9 mouse cellular contexts compared by ENCODE assay signal in the genomic region with DNA sequence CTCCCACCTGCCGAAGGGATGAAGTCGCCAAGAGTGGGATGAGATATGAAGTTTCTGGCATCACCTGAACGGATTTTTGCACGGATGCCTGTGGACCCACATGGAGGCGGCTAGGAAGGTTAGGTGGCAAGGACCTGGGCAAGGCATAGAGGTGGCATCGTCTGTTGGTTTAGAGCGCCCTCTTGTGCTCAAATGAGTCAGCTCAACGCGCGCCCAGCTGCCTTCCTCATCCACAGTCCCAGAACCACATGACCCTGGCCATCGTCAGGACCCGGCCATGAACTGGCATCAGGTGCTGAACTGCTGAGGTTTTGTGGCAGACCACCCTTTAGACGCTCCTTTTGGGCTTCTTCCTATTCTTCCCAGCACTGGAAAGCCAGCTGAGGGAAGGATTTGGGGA. TPM values are rescaled to one million over a fixed set of nuclear protein-coding genes. Genes with fewer than 3 reads are reported as not detected.
DNase-seq lines count a peak whose midpoint lies in the region; ATAC-seq and TF ChIP-seq lines count a peak whose summit lies in the region.
"Had no signal": no experiment of that assay in that cellular context is flagged by ENCODE, and none has a peak within 500 bp of the region (broad histone marks: within the 10 kb centered on the region; RNA-seq: fewer than 3 reads in every experiment).

No protein-coding gene starts in this region.

- DNase-seq in ES-CJ7 (ENCODE audit: low read depth, low spot score), result peak; percentile 74
- DNase-seq in adrenal gland, postnatal 36 days, result peak; percentile 76 to 79
- DNase-seq in embryonic facial prominence, embryonic 14.5 days (ENCODE audit: low spot score), result peak; percentile 65
- peak; percentile 75 to 85 for DNase-seq in heart, postnatal 14 days
- peak; percentile 89 for DNase-seq in layer of hippocampus, adult 11-12 months (ENCODE audit: low spot score)
- peak; percentile 74 for DNase-seq in lung, postnatal 0 days (ENCODE audit: low spot score)
- peak; percentile 88 for DNase-seq in retina, postnatal 1 day
- peak; percentile 69 for DNase-seq in urinary bladder, postnatal 25 days (ENCODE audit: low spot score)

- WGBS in embryonic facial prominence, embryonic 14.5 days, result 1% methylated on average over 13 of the region's 13 CpGs
- WGBS in lung, postnatal 0 days, result 2% methylated on average over 13 of the region's 13 CpGs

- no peak overlapping the region for H3K4me2 ChIP-seq in embryonic facial prominence, embryonic 14.5 days (ENCODE audit: low read depth, low read length)
- H3K4me2 ChIP-seq in lung, postnatal 0 days (replicated peaks; ENCODE audit: low read depth, low read length), result no peak overlapping the region

- H3K4me1 ChIP-seq in embryonic facial prominence, embryonic 14.5 days (ENCODE audit: control insufficient read depth, insufficient read depth, low read length), result no peaks in the 10 kb centered on the region
- 0 out of 2 replicates have a peak, but pooled peaks cover 2% of the 10 kb centered on the region for H3K4me1 ChIP-seq in lung, postnatal 0 days (ENCODE audit: insufficient read depth, low read depth, low read length)

- no peak overlapping the region for H3K9ac ChIP-seq in embryonic facial prominence, embryonic 14.5 days (ENCODE audit: low read depth, low read length)
- no peak overlapping the region for H3K9ac ChIP-seq in lung, postnatal 0 days (replicated peaks; ENCODE audit: low read depth)

- intact Hi-C loops in heart, postnatal 14 days (cut with DNase I), result loop anchor here (1.0 kb wide), 1 partner anchor 50 kb away; no protein-coding TSS in a partner anchor

- no peak for TF ChIP-seq EP300 in lung, postnatal 0 days (IDR thresholded peaks at IDR 0.05)

- H3K9me3 ChIP-seq in embryonic facial prominence, embryonic 14.5 days (ENCODE audit: control insufficient read depth, low read length), result no peaks in the 10 kb centered on the region
- no peaks in the 10 kb centered on the region for H3K9me3 ChIP-seq in lung, postnatal 0 days (ENCODE audit: low read length)

- H3K27me3 ChIP-seq in embryonic facial prominence, embryonic 14.5 days (replicated peaks; ENCODE audit: control insufficient read depth, insufficient read depth, low read length), result peaks cover 75% of the 10 kb centered on the region
- peaks cover 52% of the 10 kb centered on the region for H3K27me3 ChIP-seq in lung, postnatal 0 days (replicated peaks; ENCODE audit: insufficient read depth, low read length)

- H3K36me3 ChIP-seq in embryonic facial prominence, embryonic 14.5 days (ENCODE audit: control insufficient read depth, insufficient read depth, low read length), result no peaks in the 10 kb centered on the region
- no peaks in the 10 kb centered on the region for H3K36me3 ChIP-seq in lung, postnatal 0 days (ENCODE audit: insufficient read depth, low read length)

- H3K27ac ChIP-seq in embryonic facial prominence, embryonic 14.5 days (replicated peaks; ENCODE audit: low read depth, low read length), result no peak overlapping the region
- H3K27ac ChIP-seq in lung, postnatal 0 days (ENCODE audit: low read length), result no peak overlapping the region

- no peak overlapping the region for H3K4me3 ChIP-seq in embryonic facial prominence, embryonic 14.5 days (ENCODE audit: low read depth, low read length)
- no peak overlapping the region for H3K4me3 ChIP-seq in lung, postnatal 0 days (ENCODE audit: low read depth, low read length)

- ATAC-seq in embryonic facial prominence, embryonic 14.5 days (ENCODE audit: low read depth), result peak; percentile 70; the same call in 1 of the 2 replicates
- ATAC-seq in lung, postnatal 0 days, result peak; percentile 65

- peak; percentile 92 for TF ChIP-seq CTCF in lung, postnatal 0 days (IDR thresholded peaks at IDR 0.05)

RNA-seq across cellular contexts. Expression of gene Rhbg, which starts 12.0 kb away (rescaled TPM):
- total RNA-seq in adrenal gland, postnatal 36 days (2021), result 1 to 10 TPM; 5.5 to 7.9 TPM
- polyA plus RNA-seq in embryonic facial prominence, embryonic 14.5 days (2014; fragmentation: Nextera tagmentation; extraction: Ambion mirVana), result 4.1 and 7.6 TPM in 2 replicates
- not detected for total RNA-seq in heart, postnatal 14 days (2021)
- polyA plus RNA-seq in lung, postnatal 0 days (2015; fragmentation: Nextera tagmentation; extraction: Ambion mirVana), result 3.9 and 4.9 TPM in 2 replicates
- total RNA-seq: layer of hippocampus, adult 18-20 months had no signal

RNA-seq across cellular contexts. Expression of gene Gm38392, which starts 44.5 kb away (rescaled TPM):
- total RNA-seq in adrenal gland, postnatal 36 days (2021), result 1 to 10 TPM in 1 of 2 experiments, under 1 TPM in 1; 0.99 to 1.5 TPM
- not detected in 2 replicates for polyA plus RNA-seq in embryonic facial prominence, embryonic 14.5 days (2014; fragmentation: Nextera tagmentation; extraction: Ambion mirVana)
- under 1 TPM in 1 of 2 experiments, not detected in 1; 0.24 TPM for total RNA-seq in heart, postnatal 14 days (2021)
- polyA plus RNA-seq in lung, postnatal 0 days (2015; fragmentation: Nextera tagmentation; extraction: Ambion mirVana), result 1.8 and 2.0 TPM in 2 replicates

RNA-seq across cellular contexts. Expression of gene Tsacc, which starts 54.3 kb away (rescaled TPM):
- total RNA-seq in adrenal gland, postnatal 36 days (2021), result 1 to 10 TPM; 6.9 to 8.0 TPM
- polyA plus RNA-seq in embryonic facial prominence, embryonic 14.5 days (2014; fragmentation: Nextera tagmentation; extraction: Ambion mirVana), result 9.8 and 11.1 TPM in 2 replicates
- total RNA-seq in heart, postnatal 14 days (2021), result 1 to 10 TPM; 4.2 to 4.3 TPM
- 10.8 and 13.1 TPM in 2 replicates for polyA plus RNA-seq in lung, postnatal 0 days (2015; fragmentation: Nextera tagmentation; extraction: Ambion mirVana)

RNA-seq across cellular contexts. Expression of gene Cct3, which starts 54.4 kb away (rescaled TPM):
- 100 to 1,000 TPM; 301 to 387 TPM for total RNA-seq in adrenal gland, postnatal 36 days (2021)
- 492 and 493 TPM in 2 replicates for polyA plus RNA-seq in embryonic facial prominence, embryonic 14.5 days (2014; fragmentation: Nextera tagmentation; extraction: Ambion mirVana)
- 100 to 1,000 TPM; 165 to 187 TPM for total RNA-seq in heart, postnatal 14 days (2021)
- polyA plus RNA-seq in lung, postnatal 0 days (2015; fragmentation: Nextera tagmentation; extraction: Ambion mirVana), result 173 and 177 TPM in 2 replicates

Comparison
In these comparisons a context has a peak if more than half of its experiments do, and no peak if none do; other contexts are left out.
1. RNA of gene Rhbg, which starts 12.0 kb away (total RNA-seq): 5.5 to 7.9 TPM in adrenal gland, postnatal 36 days; not detected in heart, postnatal 14 days; every median in the first group is over 4 times any median in the second.
2. Peak in every context shown above with its lines, with median percentiles within 50 percentile points of each other: DNase-seq.